Mouse (Mus musculus): ENCODE data around the gene Nol11. TPM values are rescaled to one million over a fixed set of nuclear protein-coding genes. Genes with fewer than 3 reads are reported as not detected.
A peak's percentile ranks its signal among the peaks of the same experiment; 100 is the strongest.
"Not testable (repeated sequence)": the region's sequence is repeated elsewhere in the genome, so short reads cannot be mapped to it uniquely, and the experiment has no call there.

The Nol11 gene
- polyA plus RNA-seq, 1 experiment = 7.1 TPM

GRCm38 (mm10) chr11:107138633-107139032, 50.5 kb downstream of the Nol11 start:
- TF ChIP-seq CTCF (IDR thresholded peaks at IDR 0.05; ENCODE audit: insufficient read depth, low read length) = no peak
- TF ChIP-seq POLR2A (IDR thresholded peaks at IDR 0.05; ENCODE audit: borderline replicate concordance, extremely low read depth, low read depth, low read length) = no peak
- no peak overlapping the region for H3K4me3 ChIP-seq (replicated peaks; ENCODE audit: extremely low read depth, low read depth, low read length)
- H3K4me1 ChIP-seq (ENCODE audit: control insufficient read depth, insufficient read depth, low read length) = no peaks in the 10 kb centered on the region
- WGBS = 69% methylated on average over 3 of the region's 3 CpGs
- DNase-seq = no peak

GRCm38 (mm10) chr11:107137593-107137992, 51.6 kb downstream of the Nol11 start:
- 74% methylated on average over 6 of the region's 6 CpGs for WGBS
- no peak for DNase-seq
- Histone ChIP-seq H3K4me1 (ENCODE audit: control insufficient read depth, insufficient read depth, low read length) (no peaks in the 10 kb centered on the region), H3K4me3 (replicated peaks; ENCODE audit: extremely low read depth, low read depth, low read length) (no peak overlapping the region)
- TF ChIP-seq CTCF (IDR thresholded peaks at IDR 0.05; ENCODE audit: insufficient read depth, low read length) (no peak), POLR2A (IDR thresholded peaks at IDR 0.05; ENCODE audit: borderline replicate concordance, extremely low read depth, low read depth, low read length) (no peak)

- 91% methylated on average over 10 of the region's 10 CpGs for WGBS
- H3K4me1 ChIP-seq (ENCODE audit: control insufficient read depth, insufficient read depth, low read length); DNase-seq; H3K4me3 ChIP-seq (replicated peaks; ENCODE audit: extremely low read depth, low read depth, low read length): not testable (repeated sequence)
Measured at GRCm38 (mm10) chr11:107136458-107136857, 52.7 kb downstream of the Nol11 start.

GRCm38 (mm10) chr11:107135741-107136140, 53.4 kb downstream of the Nol11 start:
- no peaks in the 10 kb centered on the region for H3K4me1 ChIP-seq (ENCODE audit: control insufficient read depth, insufficient read depth, low read length)
- WGBS = 50% methylated on average over 3 of the region's 3 CpGs
- TF ChIP-seq POLR2A (IDR thresholded peaks at IDR 0.05; ENCODE audit: borderline replicate concordance, extremely low read depth, low read depth, low read length) (no peak), CTCF (IDR thresholded peaks at IDR 0.05; ENCODE audit: insufficient read depth, low read length) (no peak)
- no peak for DNase-seq
- no peak overlapping the region for H3K4me3 ChIP-seq (replicated peaks; ENCODE audit: extremely low read depth, low read depth, low read length)

- Histone ChIP-seq H3K4me1 (ENCODE audit: control insufficient read depth, insufficient read depth, low read length) (peaks cover 4% of the 10 kb centered on the region; the same call in 1 of the 2 replicates), H3K4me3 (replicated peaks; ENCODE audit: extremely low read depth, low read depth, low read length) (peak overlapping the region; percentile 89)
- no peak for DNase-seq
- TF ChIP-seq CTCF (IDR thresholded peaks at IDR 0.05; ENCODE audit: insufficient read depth, low read length) = no peak
- no peak for TF ChIP-seq POLR2A (IDR thresholded peaks at IDR 0.05; ENCODE audit: borderline replicate concordance, extremely low read depth, low read depth, low read length)
- 3% methylated on average over 16 of the region's 16 CpGs for WGBS
Measured at GRCm38 (mm10) chr11:107132426-107132825, 56.8 kb downstream of the Nol11 start.

- DNase-seq = peak; percentile 84
- TF ChIP-seq POLR2A (IDR thresholded peaks at IDR 0.05; ENCODE audit: borderline replicate concordance, extremely low read depth, low read depth, low read length) = peak; percentile 52; the same call in 1 of the 2 replicates
- peak; percentile 26; the same call in 1 of the 2 replicates for TF ChIP-seq CTCF (IDR thresholded peaks at IDR 0.05; ENCODE audit: insufficient read depth, low read length)
- under 1% methylated on average over 32 of the region's 94 CpGs for WGBS
Measured at GRCm38 (mm10) chr11:107131749-107132421, 57.3 kb downstream of the Nol11 start, which contains the start of gene Bptf. Gene Bptf, minus strand, starts transcription at chr11:107132127.

GRCm38 (mm10) chr11:107130879-107131748, 58.1 kb downstream of the Nol11 start:
- WGBS = under 1% methylated on average over 56 of the region's 65 CpGs
- TF ChIP-seq CTCF (IDR thresholded peaks at IDR 0.05; ENCODE audit: insufficient read depth, low read length) (0 out of 2 replicates have a peak, but pooled peaks have one; percentile 0), POLR2A (IDR thresholded peaks at IDR 0.05; ENCODE audit: borderline replicate concordance, extremely low read depth, low read depth, low read length) (peak; percentile 80; the same call in 1 of the 2 replicates)
- peak; percentile 75 for DNase-seq

More at GRCm38 (mm10) chr11:107131749-107132421, 57.3 kb downstream of the Nol11 start, which contains the start of gene Bptf:
- Histone ChIP-seq H3K4me3 (replicated peaks; ENCODE audit: extremely low read depth, low read depth, low read length) (peak within 1 kb of the TSS; percentile 89), H3K4me1 (ENCODE audit: control insufficient read depth, insufficient read depth, low read length) (peaks cover 4% of the 10 kb centered on the region; the same call in 1 of the 2 replicates)

GRCm38 (mm10) chr11:107130221-107130788, 58.9 kb downstream of the Nol11 start:
- WGBS = 2% methylated on average over 18 of the region's 18 CpGs
- no peak for DNase-seq
- Histone ChIP-seq H3K4me3 (replicated peaks; ENCODE audit: extremely low read depth, low read depth, low read length) (peak overlapping the region; percentile 55), H3K4me1 (ENCODE audit: control insufficient read depth, insufficient read depth, low read length) (peaks cover 6% of the 10 kb centered on the region; the same call in 1 of the 2 replicates)
- no peak for TF ChIP-seq POLR2A (IDR thresholded peaks at IDR 0.05; ENCODE audit: borderline replicate concordance, extremely low read depth, low read depth, low read length)
- no peak for TF ChIP-seq CTCF (IDR thresholded peaks at IDR 0.05; ENCODE audit: insufficient read depth, low read length)

More at GRCm38 (mm10) chr11:107130879-107131748, 58.1 kb downstream of the Nol11 start:
- Histone ChIP-seq H3K4me3 (replicated peaks; ENCODE audit: extremely low read depth, low read depth, low read length) (peak overlapping the region; percentile 89), H3K4me1 (ENCODE audit: control insufficient read depth, insufficient read depth, low read length) (peaks cover 6% of the 10 kb centered on the region; the same call in 1 of the 2 replicates)

GRCm38 (mm10) chr11:107129641-107130040, 59.5 kb downstream of the Nol11 start:
- TF ChIP-seq POLR2A (IDR thresholded peaks at IDR 0.05; ENCODE audit: borderline replicate concordance, extremely low read depth, low read depth, low read length) (no peak), CTCF (IDR thresholded peaks at IDR 0.05; ENCODE audit: insufficient read depth, low read length) (no peak)
- H3K4me1 ChIP-seq (ENCODE audit: control insufficient read depth, insufficient read depth, low read length) = peaks cover 7% of the 10 kb centered on the region; the same call in 1 of the 2 replicates
- H3K4me3 ChIP-seq (replicated peaks; ENCODE audit: extremely low read depth, low read depth, low read length) = no peak overlapping the region
- 11% methylated on average over 2 of the region's 2 CpGs for WGBS
- no peak for DNase-seq

GRCm38 (mm10) chr11:107126716-107127115, 62.5 kb downstream of the Nol11 start:
- H3K4me3 ChIP-seq (replicated peaks; ENCODE audit: extremely low read depth, low read depth, low read length); DNase-seq: not testable (repeated sequence)
- 60% methylated on average over 2 of the region's 2 CpGs for WGBS
- H3K4me1 ChIP-seq (ENCODE audit: control insufficient read depth, insufficient read depth, low read length) = peaks cover 15% of the 10 kb centered on the region; the same call in 1 of the 2 replicates
